ENCODE assay signal across 19 mouse cellular contexts in the genomic region with DNA sequence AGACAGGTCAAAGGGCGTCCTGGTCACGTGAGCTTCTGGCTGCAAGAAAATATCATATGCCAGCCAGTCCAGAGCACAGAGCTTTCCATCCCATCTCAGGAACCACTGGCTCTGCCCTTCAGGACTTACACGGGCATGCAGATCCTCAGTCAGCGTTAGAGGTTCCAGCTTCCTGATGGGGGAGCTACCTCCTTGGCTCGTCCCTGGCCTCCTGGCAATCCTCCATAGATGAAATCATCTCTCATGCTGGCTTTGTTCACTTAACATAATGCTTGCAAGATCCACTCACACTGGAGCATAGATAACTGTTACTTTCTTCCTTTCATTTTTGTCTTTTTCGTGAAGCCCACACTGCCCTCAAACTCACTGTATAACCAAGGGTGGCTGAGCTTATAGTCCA.
DNase-seq lines count a peak whose midpoint lies in the region; ATAC-seq and TF ChIP-seq lines count a peak whose summit lies in the region.
"Had no signal": no experiment of that assay in that cellular context is flagged by ENCODE, and none has a peak within 500 bp of the region (broad histone marks: within the 10 kb centered on the region; RNA-seq: fewer than 3 reads in every experiment).

No protein-coding gene starts in this region.

- no peak for ATAC-seq in liver, embryonic 11.5 days (replicated peaks; ENCODE audit: low FRiP score)
- peak; percentile 34; the same call in 1 of the 2 replicates for ATAC-seq in megakaryocyte progenitor cell, adult 5-6 weeks (replicated peaks; ENCODE audit: poor library complexity)
- ATAC-seq in megakaryocyte, adult 5-6 weeks (ENCODE audit: poor library complexity, severe bottlenecking), result no peak
- ATAC-seq: hindbrain, postnatal 0 days; midbrain, embryonic 13.5 days had no signal

- no peak overlapping the region for H3K9ac ChIP-seq in liver, adult 2 months (ENCODE audit: low read depth, low read length)
- no peak overlapping the region for H3K9ac ChIP-seq in liver, embryonic 11.5 days (ENCODE audit: low read depth, low read length)
- H3K9ac ChIP-seq: embryonic facial prominence, embryonic 12.5 days; heart, embryonic 12.5 days; liver, embryonic 14.5 days; midbrain, embryonic 13.5 days had no signal

- no peaks in the 10 kb centered on the region for H3K27me3 ChIP-seq in liver, adult 2 months (ENCODE audit: control insufficient read depth, insufficient read depth, low read length)
- no peaks in the 10 kb centered on the region for H3K27me3 ChIP-seq in liver, embryonic 11.5 days (replicated peaks; ENCODE audit: control insufficient read depth, insufficient read depth, low read length)
- H3K27me3 ChIP-seq: embryonic facial prominence, embryonic 12.5 days; heart, embryonic 12.5 days; midbrain, embryonic 13.5 days had no signal

- TF ChIP-seq POLR2A in liver, adult 2 months (IDR thresholded peaks at IDR 0.05; ENCODE audit: extremely low read depth, insufficient read depth, low read length), result no peak

- peaks cover 9% of the 10 kb centered on the region; the same call in 1 of the 2 replicates for H3K79me2 ChIP-seq in liver, adult 2 months (ENCODE audit: control insufficient read depth, insufficient read depth, low read length)

- peaks cover 35% of the 10 kb centered on the region for H3K36me3 ChIP-seq in liver, adult 2 months (ENCODE audit: control insufficient read depth, insufficient read depth, low read length)
- peaks cover 18% of the 10 kb centered on the region for H3K36me3 ChIP-seq in liver, embryonic 11.5 days (ENCODE audit: control insufficient read depth, insufficient read depth, low read length)
- H3K36me3 ChIP-seq: embryonic facial prominence, embryonic 12.5 days had no signal

- peaks cover 4% of the 10 kb centered on the region; the same call in 1 of the 2 replicates for H3K4me1 ChIP-seq in liver, adult 2 months (ENCODE audit: control insufficient read depth, insufficient read depth, low read length)
- no peaks in the 10 kb centered on the region for H3K4me1 ChIP-seq in liver, embryonic 11.5 days (replicated peaks; ENCODE audit: control insufficient read depth, insufficient read depth, low read length)
- H3K4me1 ChIP-seq: embryonic facial prominence, embryonic 12.5 days; midbrain, embryonic 13.5 days had no signal

- TF ChIP-seq CTCF in liver, adult 2 months (IDR thresholded peaks at IDR 0.05; ENCODE audit: low read depth, low read length), result 0 out of 2 replicates have a peak, but pooled peaks have one; percentile 19

- H3K4me2 ChIP-seq in liver, embryonic 11.5 days, result no peak overlapping the region
- H3K4me2 ChIP-seq: embryonic facial prominence, embryonic 12.5 days; heart, embryonic 12.5 days; midbrain, embryonic 13.5 days had no signal

- no peaks in the 10 kb centered on the region for H3K9me3 ChIP-seq in liver, embryonic 11.5 days (ENCODE audit: control insufficient read depth, low read length)
- H3K9me3 ChIP-seq: embryonic facial prominence, embryonic 12.5 days; midbrain, embryonic 13.5 days had no signal

- WGBS in liver, adult 2 months, result 26% methylated on average over 6 of the region's 6 CpGs
- 85% methylated on average over 6 of the region's 6 CpGs for WGBS in liver, embryonic 11.5 days

- DNase-seq in adrenal gland, postnatal 14 days, result peak; percentile 24
- no peak for DNase-seq in adrenal gland, adult 8-10 months
- DNase-seq in liver, adult 2 months (ENCODE audit: extremely low read depth, low read depth, low spot score), result peak; percentile 85
- DNase-seq in liver, embryonic 11.5 days (ENCODE audit: low spot score), result no peak
- peak; percentile 49 to 53 for DNase-seq in cerebellum, adult 18-20 months
- DNase-seq in urinary bladder, postnatal 25 days (ENCODE audit: low spot score), result no peak
- DNase-seq: adrenal gland, postnatal 25 days; heart, postnatal 4 days; lung, postnatal 36 days; thymus, adult 2 months had no signal

- no peak overlapping the region for H3K4me3 ChIP-seq in liver, adult 2 months (ENCODE audit: insufficient read depth, low read depth, low read length)
- no peak overlapping the region for H3K4me3 ChIP-seq in liver, embryonic 11.5 days (ENCODE audit: low read depth, low read length)
- H3K4me3 ChIP-seq: embryonic facial prominence, embryonic 12.5 days; heart, embryonic 12.5 days; midbrain, embryonic 13.5 days; myocyte had no signal

- H3K27ac ChIP-seq in liver, adult 2 months (replicated peaks; ENCODE audit: insufficient read depth, low read depth, low read length), result no peak overlapping the region
- no peak overlapping the region for H3K27ac ChIP-seq in liver, embryonic 11.5 days (ENCODE audit: low read depth, low read length)
- H3K27ac ChIP-seq: embryonic facial prominence, embryonic 12.5 days; hindbrain, postnatal 0 days; kidney, postnatal 0 days; liver, embryonic 14.5 days; midbrain, embryonic 13.5 days had no signal

Comparison
In these comparisons a context has a peak if more than half of its experiments do, and no peak if none do; other contexts are left out.
1. DNase-seq: peak in adrenal gland, postnatal 14 days (single experiment), liver, adult 2 months (single experiment) and cerebellum, adult 18-20 months (2 of 2); none in adrenal gland, adult 8-10 months (single experiment), liver, embryonic 11.5 days (single experiment) and urinary bladder, postnatal 25 days (single experiment).